Mouse (Mus musculus) cerebellum, adult 2 months (tissue): ENCODE results near the gene Nfkbia. TPM values are rescaled to one million over a fixed set of nuclear protein-coding genes. Genes with fewer than 3 reads are reported as not detected.

Experiments
- DNase-seq, 2 experiments: peaks; one replicate each; pipeline ENCODE4 v3.0.0; 2021
- H3K27ac ChIP-seq: fragments of 200-500 bp; 2 replicates; pipeline ENCODE4 v1.5.1; 2012; ENCODE audit warnings: low read length, control low read depth, inconsistent platforms; ENCODE audit not compliant: insufficient read depth
- H3K27me3 ChIP-seq: fragments of 200-500 bp; 2 replicates; pipeline ENCODE4 v1.6.1; 2012; ENCODE audit warnings: inconsistent platforms, mild to moderate bottlenecking, low read length, moderate library complexity; ENCODE audit not compliant: control insufficient read depth, insufficient read depth
- H3K4me1 ChIP-seq: fragments of 200-500 bp; 2 replicates; pipeline ENCODE4 v1.6.1; 2011; ENCODE audit warnings: low read length; ENCODE audit not compliant: control insufficient read depth, insufficient read depth
- H3K4me3 ChIP-seq: fragments of 200-500 bp; replicated peaks from 2 replicates; pipeline ENCODE3; 2011; ENCODE audit warnings: mild to moderate bottlenecking, low read depth, low read length, control low read depth; ENCODE audit not compliant: insufficient read depth
- CTCF ChIP-seq: fragments of 200-500 bp; IDR thresholded peaks from 2 replicates; pipeline ENCODE4 v1.5.1; 2011; ENCODE audit warnings: low read depth, mild to moderate bottlenecking, control low read depth, low read length, moderate library complexity, borderline replicate concordance; ENCODE audit not compliant: insufficient read depth
- POLR2A ChIP-seq: fragments of 200-500 bp; IDR thresholded peaks from 2 replicates; pipeline ENCODE4 v1.6.1; 2011; ENCODE audit warnings: low read length, control low read depth, borderline replicate concordance; ENCODE audit not compliant: insufficient read depth
- WGBS: fragments of 180-500 bp; shearing (Covaris S2); methylation state at CpG from one replicate; pipeline ENCODE4 v1.1.7; 2018; 5-methylcytosine and 5-hydroxymethylcytosine counted together
- polyA plus RNA-seq: library from polyadenylated mRNA; depleted of rRNA; stranded (reverse); fragments of >200 nt; gene quantifications from 2 replicates; pipeline ENCODE4 v1.2.3, GENCODE M21; 2012

The Nfkbia gene
- polyA plus RNA-seq, 1 experiment: 39.1 TPM

- 31% methylated on average over 9 of the region's 9 CpGs for WGBS
- Histone ChIP-seq H3K4me1 (no peaks in the 10 kb centered on the region), H3K27ac (no peak overlapping the region), H3K4me3 (no peak overlapping the region), H3K27me3 (no peaks in the 10 kb centered on the region)
- DNase-seq: peak; percentile 76 to 81
- peak; percentile 77 for TF ChIP-seq CTCF
- TF ChIP-seq POLR2A: no peak
Observed at GRCm38 (mm10) chr12:55495114-55495901, 2.9 kb upstream of the Nfkbia start.

DNA sequence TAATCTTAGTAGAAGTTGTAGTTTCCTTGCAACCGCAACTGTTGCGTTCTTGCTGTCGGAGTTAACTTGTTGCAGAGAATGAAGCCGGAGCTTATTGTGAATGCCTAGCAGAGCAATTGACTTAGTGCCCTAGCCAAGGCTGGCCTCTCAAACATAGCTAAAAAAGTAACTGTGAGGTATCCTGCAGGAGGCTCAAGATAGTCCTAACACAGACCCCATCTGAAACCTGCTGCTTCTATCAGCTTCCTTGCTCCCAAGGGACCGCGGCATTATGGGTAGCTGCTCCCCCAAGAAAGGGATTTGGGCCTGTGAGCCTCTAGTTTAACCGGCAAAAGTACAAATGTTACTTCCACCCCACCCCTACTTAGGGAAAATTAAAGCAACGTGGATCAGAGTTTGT is 934 bp upstream of the Nfkbia start:
- 47% methylated on average over 8 of the region's 8 CpGs for WGBS
- Histone ChIP-seq H3K4me1 (no peaks in the 10 kb centered on the region), H3K27ac (no peak overlapping the region), H3K27me3 (no peaks in the 10 kb centered on the region), H3K4me3 (no peak overlapping the region)
- no peak for DNase-seq
- TF ChIP-seq CTCF (no peak), POLR2A (no peak)

DNA sequence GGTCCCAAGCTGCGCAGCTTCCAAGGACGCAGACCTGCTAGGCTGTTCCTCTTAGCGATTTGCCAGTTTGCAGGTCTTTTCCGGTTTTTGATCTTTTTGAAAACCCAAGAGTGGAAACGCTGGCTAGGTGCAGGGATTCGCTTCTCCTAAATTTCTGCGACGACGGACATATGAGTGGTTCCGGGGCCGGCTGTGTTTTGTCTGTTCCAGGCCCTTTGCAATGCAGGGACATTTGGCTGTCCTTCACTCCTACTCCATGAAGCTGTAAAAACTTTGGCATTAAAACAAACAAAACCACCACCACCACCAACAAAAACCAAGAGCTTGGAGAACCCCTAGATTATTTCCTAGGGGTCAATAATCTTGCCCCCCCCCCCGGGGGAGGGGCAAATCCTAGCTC is 494 bp upstream of the Nfkbia start:
- Histone ChIP-seq H3K4me1 (no peaks in the 10 kb centered on the region), H3K27me3 (no peaks in the 10 kb centered on the region), H3K4me3 (peak overlapping the region; percentile 99), H3K27ac (peak overlapping the region; percentile 99)
- DNase-seq: no peak
- TF ChIP-seq POLR2A: no peak
- TF ChIP-seq CTCF: no peak
- WGBS: under 1% methylated on average over 12 of the region's 12 CpGs

DNA sequence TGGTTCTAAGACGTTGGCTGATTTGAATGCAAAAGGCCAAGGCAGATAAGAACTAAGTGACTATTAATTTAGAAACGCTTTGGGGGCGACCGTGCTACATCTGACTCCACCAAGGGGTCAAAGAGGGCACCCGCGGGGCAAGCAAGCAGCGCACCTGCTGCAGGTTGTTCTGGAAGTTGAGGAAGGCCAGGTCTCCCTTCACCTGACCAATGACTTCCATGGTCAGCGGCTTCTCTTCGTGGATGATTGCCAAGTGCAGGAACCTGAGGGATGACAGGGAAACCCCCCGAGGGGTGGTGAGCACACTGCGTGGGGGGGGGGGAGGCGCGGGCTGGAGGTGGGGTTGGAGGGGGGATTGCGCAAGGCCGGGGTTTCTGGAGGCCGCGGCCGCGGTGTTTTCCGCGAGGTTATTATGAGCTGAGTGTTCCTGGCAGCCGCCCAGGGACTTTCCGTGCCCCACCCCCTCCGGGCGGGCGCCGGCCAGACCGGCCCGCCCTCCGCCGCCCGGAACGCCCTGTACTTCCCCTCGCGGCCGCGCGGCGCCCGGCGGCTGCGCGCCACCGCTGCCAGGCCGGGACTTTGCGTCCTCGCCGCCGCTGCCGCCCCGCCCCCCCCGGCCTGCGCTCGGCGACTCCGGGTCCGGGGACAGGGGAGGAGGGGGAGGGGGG is 797 bp downstream of the Nfkbia start:
- peak overlapping the region; percentile 99 for H3K4me3 ChIP-seq

GRCm38 (mm10) chr12:55490722-55491449 is 1.6 kb downstream of the Nfkbia start:
- H3K27me3 ChIP-seq: no peaks in the 10 kb centered on the region
- peak; percentile 35 to 47 for DNase-seq
- H3K4me3 ChIP-seq: peak overlapping the region; percentile 74
- TF ChIP-seq CTCF: no peak
- TF ChIP-seq POLR2A: no peak
- peak overlapping the region; percentile 62; the same call in 1 of the 2 replicates for H3K27ac ChIP-seq
- no peaks in the 10 kb centered on the region for H3K4me1 ChIP-seq
- WGBS: 69% methylated on average over 13 of the region's 13 CpGs

More for the DNA sequence above, 797 bp downstream of the Nfkbia start:
- 0 out of 2 replicates have a peak, but pooled peaks have one; percentile 3 for TF ChIP-seq CTCF
- TF ChIP-seq POLR2A: no peak
- Histone ChIP-seq H3K27me3 (no peaks in the 10 kb centered on the region), H3K27ac (peak overlapping the region; percentile 99; the same call in 1 of the 2 replicates), H3K4me1 (no peaks in the 10 kb centered on the region)
- WGBS: 2% methylated on average over 54 of the region's 57 CpGs
- peak; percentile 88 for DNase-seq

- TF ChIP-seq POLR2A (no peak), CTCF (no peak)
- Histone ChIP-seq H3K27me3 (no peaks in the 10 kb centered on the region), H3K4me3 (peak overlapping the region; percentile 14), H3K4me1 (no peaks in the 10 kb centered on the region), H3K27ac (no peak overlapping the region)
- WGBS: 71% methylated on average over 14 of the region's 14 CpGs
- no peak for DNase-seq
Observed at GRCm38 (mm10) chr12:55489986-55490721, 2.3 kb downstream of the Nfkbia start.
